Mouse (Mus musculus) embryonic stem cell, embryonic (primary cell): ENCODE data around the gene Atrx.
"Not testable (repeated sequence)": the region's sequence is repeated elsewhere in the genome, so short reads cannot be mapped to it uniquely, and the experiment has no call there.

Experiments
- CTCF ChIA-PET, 4 experiments: fragments of 300-600 bp in 2 of 4; fragments of 350-600 bp in 2 of 4; sonication (Branson Sonifier 250); formaldehyde crosslinking; loops; one replicate each; lab custom pipeline; 2022; ENCODE audit warnings: inconsistent platforms in 2 of 4; lab: Charles Lee
- POLR2A ChIA-PET, 4 experiments: fragments of 300-600 bp in 2 of 4; fragments of 350-600 bp in 2 of 4; sonication (Branson Sonifier 250); formaldehyde crosslinking; loops; one replicate each; lab custom pipeline; 2022; ENCODE audit warnings: antibody characterized with exemption in 4 of 4, inconsistent platforms in 1 of 4; lab: Charles Lee

The Atrx gene

GRCm38 (mm10) chrX:105928861-105929477, at the start of gene Atrx:
TSS of gene Atrx (minus strand) at chrX:105929403.
- ChIA-PET CTCF (interaction anchor here in 1 of 4 experiments (0.6 kb wide), 1 partner anchor 45 kb away, joined by 3 read pairs; no protein-coding TSS in a partner anchor), POLR2A (interaction anchor here in 3 of 4 experiments (0.6 to 5.7 kb wide), 38 partner anchors 9 to 1948 kb away, joined by 3 to 46 read pairs (median 4); partner anchors contain the start of genes Cox7b (in 2 of the 3), Magt1 (in 2 of the 3), Pgk1 (in 1 of the 3) and Rlim (in 1 of the 3))

GRCm38 (mm10) chrX:105957091-105957490, 27.9 kb upstream of the Atrx start:
- POLR2A ChIA-PET: interaction anchor here in 2 of 4 experiments (0.8 to 2.6 kb wide), 8 partner anchors 28 to 59 kb away, joined by 3 to 8 read pairs (median 6); partner anchors contain the start of genes Atrx (in 1 of the 2) and Cox7b (in 1 of the 2)
- CTCF ChIA-PET: interaction anchor here in 1 of 4 experiments (0.7 kb wide), 1 partner anchor 86 kb away, joined by 3 read pairs; no protein-coding TSS in a partner anchor

GRCm38 (mm10) chrX:105953999-105954398, 24.8 kb upstream of the Atrx start:
- ChIA-PET CTCF (no interaction called here), POLR2A (interaction anchor here in 3 of 4 experiments (0.7 to 2.0 kb wide), 8 partner anchors 12 to 801 kb away, joined by 3 to 8 read pairs (median 3); partner anchors contain the start of genes Atrx (in 1 of the 3) and Cox7b (in 1 of the 3))

GRCm38 (mm10) chrX:105946357-105946756, 17.2 kb upstream of the Atrx start:
- CTCF ChIA-PET: no interaction called here
- POLR2A ChIA-PET: no interaction called here

GRCm38 (mm10) chrX:105939245-105939644, 10.0 kb upstream of the Atrx start:
- POLR2A ChIA-PET: interaction anchor here in 3 of 4 experiments (0.7 to 2.3 kb wide), 5 partner anchors 10 to 77 kb away, joined by 3 to 8 read pairs (median 5); partner anchors contain the start of genes Atrx (in 2 of the 3) and Cox7b (in 1 of the 3)

GRCm38 (mm10) chrX:105937736-105938135, 8.5 kb upstream of the Atrx start:
- POLR2A ChIA-PET: interaction anchor here in 2 of 4 experiments (1.6 to 3.7 kb wide), 3 partner anchors 8 to 13 kb away, joined by 6 to 14 read pairs (median 8); partner anchors contain the start of gene Atrx (in 1 of the 2)
- CTCF ChIA-PET: no interaction called here

More at GRCm38 (mm10) chrX:105939245-105939644, 10.0 kb upstream of the Atrx start:
- CTCF ChIA-PET: no interaction called here

- ChIA-PET POLR2A (interaction anchor here in 2 of 4 experiments (0.6 to 3.7 kb wide), 3 partner anchors 9 to 799 kb away, joined by 3 to 14 read pairs (median 3); no protein-coding TSS in a partner anchor), CTCF (no interaction called here)
Observed at GRCm38 (mm10) chrX:105934341-105934740, 5.1 kb upstream of the Atrx start.

- ChIA-PET POLR2A (interaction anchor here in 3 of 4 experiments (0.6 to 5.7 kb wide), 36 partner anchors 9 to 1948 kb away, joined by 3 to 46 read pairs (median 4); partner anchors contain the start of genes Cox7b (in 2 of the 3), Magt1 (in 2 of the 3), Pgk1 (in 2 of the 3) and Rlim (in 1 of the 3)), CTCF (interaction anchor here in 1 of 4 experiments (0.6 kb wide), 1 partner anchor 45 kb away, joined by 3 read pairs; no protein-coding TSS in a partner anchor)
Observed at GRCm38 (mm10) chrX:105929478-105930038, 355 bp upstream of the Atrx start.

- ChIA-PET CTCF (no interaction called here), POLR2A (interaction anchor here in 3 of 4 experiments (0.8 to 5.7 kb wide), 20 partner anchors 11 to 1947 kb away, joined by 3 to 46 read pairs (median 4); partner anchors contain the start of genes Cox7b (in 2 of the 3), Atp7a (in 1 of the 3), Magt1 (in 1 of the 3) and Pgk1 (in 1 of the 3))
Observed at GRCm38 (mm10) chrX:105927941-105928860, 1.0 kb downstream of the Atrx start.

- ChIA-PET CTCF (no interaction called here), POLR2A (interaction anchor here in 2 of 4 experiments (0.7 to 5.7 kb wide), 15 partner anchors 9 to 122 kb away, joined by 3 to 46 read pairs (median 4); partner anchors contain the start of gene Magt1 (in 1 of the 2))
Observed at GRCm38 (mm10) chrX:105926121-105926735, 3.0 kb downstream of the Atrx start.

GRCm38 (mm10) chrX:105924326-105925070, 4.7 kb downstream of the Atrx start:
- CTCF ChIA-PET: no interaction called here
- POLR2A ChIA-PET: interaction anchor here (0.6 to 5.7 kb wide), 29 partner anchors 8 to 118 kb away, joined by 3 to 46 read pairs (median 4); partner anchors contain the start of genes Cox7b (in 2 of the 4), Atp7a (in 1 of the 4) and Magt1 (in 1 of the 4)

GRCm38 (mm10) chrX:105923896-105924295, 5.3 kb downstream of the Atrx start:
- POLR2A ChIA-PET: interaction anchor here in 3 of 4 experiments (0.6 to 5.7 kb wide), 21 partner anchors 7 to 103 kb away, joined by 3 to 46 read pairs (median 6); partner anchors contain the start of genes Atp7a (in 1 of the 3), Cox7b (in 1 of the 3) and Magt1 (in 1 of the 3)
- CTCF ChIA-PET: no interaction called here

GRCm38 (mm10) chrX:105922986-105923385, 6.2 kb downstream of the Atrx start:
- POLR2A ChIA-PET: interaction anchor here in 2 of 4 experiments (0.7 to 3.8 kb wide), 8 partner anchors 9 to 93 kb away, joined by 3 to 19 read pairs (median 4); partner anchors contain the start of genes Magt1 (in 2 of the 2) and Cox7b (in 1 of the 2)
- CTCF ChIA-PET: not testable (repeated sequence)

- ChIA-PET CTCF (interaction anchor here in 2 of 4 experiments (0.6 to 1.1 kb wide), 3 partner anchors 46 to 106 kb away, joined by 3 read pairs; partner anchors contain the start of gene Atp7a (in 1 of the 2)), POLR2A (interaction anchor here in 1 of 4 experiments (0.6 to 1.6 kb wide), 5 partner anchors 12 to 127 kb away, joined by 4 to 6 read pairs (median 5); no protein-coding TSS in a partner anchor)
Observed at GRCm38 (mm10) chrX:105921421-105921820, 7.8 kb downstream of the Atrx start.

GRCm38 (mm10) chrX:105911728-105912127, 17.5 kb downstream of the Atrx start:
- ChIA-PET CTCF (no interaction called here), POLR2A (interaction anchor here in 3 of 4 experiments (0.8 to 7.7 kb wide), 12 partner anchors 8 to 115 kb away, joined by 3 to 46 read pairs (median 4); partner anchors contain the start of genes Atrx (in 2 of the 3), Atp7a (in 1 of the 3) and Magt1 (in 1 of the 3))

GRCm38 (mm10) chrX:105901611-105902010, 27.6 kb downstream of the Atrx start:
- POLR2A ChIA-PET: interaction anchor here in 1 of 4 experiments (3.0 kb wide), 1 partner anchor 10 kb away, joined by 9 read pairs; no protein-coding TSS in a partner anchor
- CTCF ChIA-PET: no interaction called here
